In genomic region chr11:78364103-78364502, GRCm38 (mm10) we compare ENCODE assay signal across 19 mouse cellular contexts. TPM values are rescaled to one million over a fixed set of nuclear protein-coding genes. Genes with fewer than 3 reads are reported as not detected.
DNase-seq lines count a peak whose midpoint lies in the region; ATAC-seq and TF ChIP-seq lines count a peak whose summit lies in the region.
"Had no signal": no experiment of that assay in that cellular context is flagged by ENCODE, and none has a peak within 500 bp of the region (broad histone marks: within the 10 kb centered on the region; RNA-seq: fewer than 3 reads in every experiment).

No protein-coding gene starts in this region.

- H3K4me3 ChIP-seq in kidney, adult 2 months (ENCODE audit: insufficient read depth, low read depth, low read length), result no peak overlapping the region
- H3K4me3 ChIP-seq: erythroblast, embryonic 14.5 days; liver, embryonic 15.5 days; megakaryocyte, embryonic 14.5 days; midbrain, embryonic 15.5 days; stomach, embryonic 15.5 days had no signal

- H3K4me1 ChIP-seq in kidney, adult 2 months (ENCODE audit: control insufficient read depth, insufficient read depth, low read length), result peaks cover 7% of the 10 kb centered on the region
- H3K4me1 ChIP-seq: midbrain, embryonic 15.5 days; stomach, embryonic 15.5 days had no signal

- H3K27ac ChIP-seq in kidney, adult 2 months (ENCODE audit: insufficient read depth, low read depth, low read length), result no peak overlapping the region
- H3K27ac ChIP-seq: liver, embryonic 15.5 days; midbrain, embryonic 15.5 days; stomach, embryonic 15.5 days had no signal

- ATAC-seq in Patski, result peak; percentile 58
- ATAC-seq: forebrain, embryonic 16.5 days; midbrain, embryonic 15.5 days had no signal

- peak; percentile 53 for DNase-seq in kidney, adult 2 months
- DNase-seq in kidney, adult 8-10 months, result no peak
- DNase-seq in 3T3-L1 (ENCODE audit: low read depth, low spot score), result peak; percentile 76
- DNase-seq in Patski (ENCODE audit: low read depth, low spot score), result peak; percentile 86
- DNase-seq in kidney, postnatal 10 days, result peak; percentile 42
- DNase-seq in frontal cortex, postnatal 25 days (ENCODE audit: low spot score in 2 of 2), result no peak
- no peak for DNase-seq in layer of hippocampus, adult 9-10 months (ENCODE audit: low spot score)
- DNase-seq: cerebellum, postnatal 10 days; layer of hippocampus, adult 9-11 months; lung, postnatal 10 days; thymus, postnatal 25 days had no signal

- in situ Hi-C loops in Patski (cut with MboI; ENCODE audit: low pct_unique_long_range_greater_than_20kb), result loop anchor here (5.0 kb wide), 1 partner anchor 33 kb away; no protein-coding TSS in a partner anchor

- 39% methylated on average over 8 of the region's 8 CpGs for WGBS in kidney, adult 2 months

- CTCF ChIA-PET in Patski (lab: Charles Lee), result interaction anchor here (1.4 to 18.5 kb wide), 3 partner anchors 9 to 32 kb away, joined by 5 to 473 read pairs (median 12); no protein-coding TSS in a partner anchor

- no peak for TF ChIP-seq POLR2A in kidney, adult 2 months (IDR thresholded peaks at IDR 0.05; ENCODE audit: low read depth, low read length)

- POLR2A ChIA-PET in Patski (lab: Charles Lee), result interaction anchor here (0.8 to 10.0 kb wide), 3 partner anchors 13 to 33 kb away, joined by 3 to 160 read pairs (median 3); no protein-coding TSS in a partner anchor

- no peaks in the 10 kb centered on the region for H3K27me3 ChIP-seq in kidney, adult 2 months (replicated peaks; ENCODE audit: control insufficient read depth, insufficient read depth, low read length)
- H3K27me3 ChIP-seq in Patski, result no peaks in the 10 kb centered on the region
- H3K27me3 ChIP-seq: liver, embryonic 15.5 days; midbrain, embryonic 15.5 days; stomach, embryonic 15.5 days had no signal

- H3K36me3 ChIP-seq in kidney, adult 2 months (ENCODE audit: control insufficient read depth, insufficient read depth, low read length), result no peaks in the 10 kb centered on the region
- H3K36me3 ChIP-seq: liver, embryonic 15.5 days; midbrain, embryonic 15.5 days; stomach, embryonic 15.5 days had no signal

- no peak for TF ChIP-seq CTCF in kidney, adult 2 months (conservative IDR thresholded peaks at IDR 0.05; ENCODE audit: insufficient read depth, insufficient read length, low read depth, low read length)
- no peak for TF ChIP-seq CTCF in Patski (IDR thresholded peaks at IDR 0.05)

RNA-seq across cellular contexts. Expression of gene Unc119, which starts 20.8 kb away (rescaled TPM):
- polyA plus RNA-seq in kidney, adult 2 months (2012; rRNA removed), result 20.3 and 20.8 TPM in 2 replicates
- 55.0 TPM for polyA plus RNA-seq in Patski (2021)

RNA-seq across cellular contexts. Expression of gene Foxn1, which starts 22.3 kb away (rescaled TPM):
- 0.03 and 0.05 TPM in 2 replicates for polyA plus RNA-seq in kidney, adult 2 months (2012; rRNA removed)
- 0.37 TPM for polyA plus RNA-seq in Patski (2021)
- polyA plus RNA-seq: erythroblast, embryonic 14.5 days; forebrain, embryonic 16.5 days; liver, embryonic 15.5 days; midbrain, embryonic 15.5 days; spleen, adult 2 months had no signal

RNA-seq across cellular contexts. Expression of gene Pigs, which starts 35.9 kb away (rescaled TPM):
- polyA plus RNA-seq in kidney, adult 2 months (2012; rRNA removed), result 69.1 and 79.1 TPM in 2 replicates
- polyA plus RNA-seq in Patski (2021), result 96.5 TPM

RNA-seq across cellular contexts. Expression of gene Aldoc, which starts 41.3 kb away (rescaled TPM):
- polyA plus RNA-seq in kidney, adult 2 months (2012; rRNA removed), result 36.2 and 43.5 TPM in 2 replicates
- polyA plus RNA-seq in Patski (2021), result 0.32 TPM

RNA-seq across cellular contexts. Expression of gene Slc13a2, which starts 57.9 kb away (rescaled TPM):
- polyA plus RNA-seq in kidney, adult 2 months (2012; rRNA removed), result 91.0 and 105 TPM in 2 replicates
- 1.1 TPM for polyA plus RNA-seq in Patski (2021)
- polyA plus RNA-seq: erythroblast, embryonic 14.5 days; forebrain, embryonic 16.5 days; hindbrain, embryonic 11.5 days; midbrain, embryonic 15.5 days had no signal

Comparison
In these comparisons a context has a peak if more than half of its experiments do, and no peak if none do; other contexts are left out.
1. DNase-seq: peak in kidney, adult 2 months (single experiment), 3T3-L1 (single experiment), Patski (single experiment) and kidney, postnatal 10 days (single experiment); none in kidney, adult 8-10 months (0 of 2), frontal cortex, postnatal 25 days (0 of 2) and layer of hippocampus, adult 9-10 months (single experiment).